Mouse (Mus musculus) heart, postnatal 0 days (tissue): Measurements from ENCODE around the gene Lgals3.

Source experiments
- CTCF ChIP-seq: IDR thresholded peaks from 2 replicates; pipeline ENCODE4 v1.5.1; 2016; ENCODE audit warnings: antibody characterized with exemption, control low read depth, low read depth
- EP300 ChIP-seq: IDR thresholded peaks from 2 replicates; pipeline ENCODE4 v1.6.1; 2016; ENCODE audit warnings: antibody characterized with exemption, low read depth

DNA sequence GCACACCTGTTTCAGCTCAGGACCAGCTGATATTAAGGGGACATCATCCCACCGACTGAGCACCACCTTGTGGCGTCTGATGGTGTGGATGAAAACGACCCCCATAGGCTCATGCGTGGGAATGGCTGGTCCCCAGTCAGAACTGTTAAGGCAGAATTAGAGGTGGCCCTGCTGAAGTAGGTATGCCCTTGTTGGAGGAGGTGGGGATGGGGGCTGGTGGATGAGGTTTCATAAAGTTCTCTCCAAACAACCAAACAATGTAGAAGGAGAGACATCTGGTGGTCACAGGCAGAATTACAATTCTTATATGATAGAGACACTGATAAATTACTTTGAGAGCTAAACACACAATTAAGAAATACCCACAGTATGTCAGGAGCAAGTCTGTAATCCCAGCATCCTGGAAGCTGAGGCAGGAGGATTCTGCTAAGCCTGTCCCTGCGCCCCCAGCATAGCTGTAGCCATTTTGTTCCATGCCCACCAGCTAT, 28.7 kb downstream of the Lgals3 start:
- TF ChIP-seq CTCF: peak; percentile 51
- no peak for TF ChIP-seq EP300
